Mouse (Mus musculus): ENCODE data around the gene Arhgef15.

GRCm38 (mm10) chr11:68893911-68894464, 63.3 kb downstream of the Arhgef15 start:
- TF ChIP-seq CTCF (IDR thresholded peaks at IDR 0.05; ENCODE audit: low read depth) (no peak), EP300 (IDR thresholded peaks at IDR 0.05; ENCODE audit: low read depth) (no peak)

All from liver, postnatal 0 days (tissue).